Mouse (Mus musculus) embryonic facial prominence, embryonic 10.5 days (tissue): Measurements from ENCODE around the gene Insrr. TPM values are rescaled to one million over a fixed set of nuclear protein-coding genes. Genes with fewer than 3 reads are reported as not detected.

ENCODE experiments used
- DNase-seq: peaks from one replicate; pipeline ENCODE4 v3.0.0-alpha.2; 2017; ENCODE audit warnings: low spot score
- H3K27ac ChIP-seq: fragments of 300-500 bp; sonication (generic); replicated peaks from 2 replicates; pipeline ENCODE4 v1.5.1; 2016; ENCODE audit warnings: mild to moderate bottlenecking
- H3K27me3 ChIP-seq: fragments of 300-500 bp; sonication (generic); replicated peaks from 2 replicates; pipeline ENCODE4 v1.6.1; 2016; ENCODE audit warnings: low read depth, mild to moderate bottlenecking; ENCODE audit not compliant: poor library complexity, severe bottlenecking
- H3K36me3 ChIP-seq: fragments of 300-500 bp; sonication (generic); replicated peaks from 2 replicates; pipeline ENCODE4 v1.6.1; 2016; ENCODE audit warnings: mild to moderate bottlenecking, moderate library complexity
- H3K4me1 ChIP-seq: fragments of 300-500 bp; sonication (generic); 2 replicates; pipeline ENCODE4 v1.6.1; 2016
- H3K4me3 ChIP-seq: fragments of 300-500 bp; sonication (generic); 2 replicates; pipeline ENCODE4 v1.5.1; 2016; ENCODE audit warnings: mild to moderate bottlenecking, moderate library complexity
- H3K9me3 ChIP-seq: fragments of 300-500 bp; sonication (generic); 2 replicates; pipeline ENCODE4 v1.6.1; 2016; ENCODE audit warnings: mild to moderate bottlenecking
- WGBS: fragments of 180-500 bp; shearing (Covaris S2); methylation state at CpG from one replicate; pipeline ENCODE4 v1.1.7; 2016; 5-methylcytosine and 5-hydroxymethylcytosine counted together
- polyA plus RNA-seq: library from polyadenylated mRNA; unstranded; fragments of >200 nt; fragmentation: Nextera tagmentation; extraction: Ambion mirVana; gene quantifications from 2 replicates; pipeline ENCODE4 v1.2.1, GENCODE M21; 2016

Gene Insrr
- polyA plus RNA-seq, 1 experiment from 2014 or later = 0.54 TPM

GRCm38 (mm10) chr3:87785156-87785555, 11.6 kb upstream of the Insrr start:
- H3K36me3 ChIP-seq = no peaks in the 10 kb centered on the region
- no peak overlapping the region for H3K27ac ChIP-seq
- H3K27me3 ChIP-seq = peaks cover 40% of the 10 kb centered on the region
- WGBS = 84% methylated on average over 5 of the region's 5 CpGs
- no peaks in the 10 kb centered on the region for H3K9me3 ChIP-seq
- H3K4me3 ChIP-seq = no peak overlapping the region
- no peak for DNase-seq
- H3K4me1 ChIP-seq = peaks cover 39% of the 10 kb centered on the region

DNA sequence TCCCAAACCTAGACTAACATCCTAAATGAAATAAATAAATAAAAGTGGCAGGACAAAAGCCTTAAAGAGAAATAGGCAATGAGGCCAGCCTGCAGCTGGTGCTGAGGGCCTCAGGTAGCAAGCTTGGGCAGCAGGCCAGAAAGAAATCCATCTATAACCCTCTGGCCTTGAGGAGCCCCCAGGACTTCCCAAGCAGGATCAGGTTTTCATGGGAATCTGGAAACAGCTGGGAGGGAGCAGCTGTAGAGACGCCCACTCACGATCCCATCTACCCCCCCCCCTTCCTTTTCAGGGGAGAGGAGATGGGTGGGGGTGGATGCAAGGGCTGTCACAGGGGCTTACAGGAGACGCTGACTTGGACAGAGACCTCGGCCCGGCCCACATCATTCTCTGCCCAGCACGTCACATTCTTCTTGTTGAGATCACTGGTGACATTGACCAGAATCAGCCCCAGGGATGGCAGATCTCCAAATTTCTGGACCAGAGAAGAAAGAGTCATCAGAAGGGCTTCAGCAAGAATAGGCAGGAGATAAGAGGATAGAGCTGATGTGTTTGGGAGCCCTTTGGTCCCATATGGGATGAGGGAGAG, 11.0 kb upstream of the Insrr start:
- Histone ChIP-seq H3K27ac (no peak overlapping the region), H3K9me3 (no peaks in the 10 kb centered on the region), H3K27me3 (peaks cover 40% of the 10 kb centered on the region), H3K4me1 (peaks cover 42% of the 10 kb centered on the region), H3K36me3 (no peaks in the 10 kb centered on the region), H3K4me3 (no peak overlapping the region)
- 74% methylated on average over 6 of the region's 6 CpGs for WGBS
- DNase-seq = no peak

GRCm38 (mm10) chr3:87789248-87789647, 7.5 kb upstream of the Insrr start:
- no peak overlapping the region for H3K4me3 ChIP-seq
- WGBS = 47% methylated on average over 1 of the region's 1 CpGs
- DNase-seq = no peak
- H3K36me3 ChIP-seq = no peaks in the 10 kb centered on the region
- no peaks in the 10 kb centered on the region for H3K9me3 ChIP-seq
- peaks cover 41% of the 10 kb centered on the region for H3K4me1 ChIP-seq
- H3K27ac ChIP-seq = peak overlapping the region; percentile 19; the same call in 1 of the 2 replicates
- peaks cover 59% of the 10 kb centered on the region for H3K27me3 ChIP-seq

DNA sequence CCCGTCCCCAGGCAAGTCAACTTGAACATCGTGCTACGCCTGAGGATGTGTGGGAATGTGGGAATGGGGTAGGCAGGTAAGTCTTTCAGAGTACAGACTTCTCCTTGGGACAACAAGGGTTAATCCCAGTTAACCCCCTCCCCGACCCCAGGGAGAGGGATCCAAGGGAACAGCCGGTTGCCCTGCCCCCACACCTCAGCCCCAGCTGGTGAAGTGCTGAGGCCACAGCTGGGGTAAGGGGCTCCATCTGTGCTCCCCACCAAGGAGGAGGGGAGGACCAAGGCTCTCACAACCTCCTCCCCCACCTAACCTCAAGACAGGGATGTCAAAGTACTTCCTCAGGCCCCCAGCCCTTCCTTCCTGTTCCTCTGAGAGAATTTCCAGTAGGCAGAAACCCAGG, 7.0 kb upstream of the Insrr start:
- H3K4me3 ChIP-seq = peak overlapping the region; percentile 25; the same call in 1 of the 2 replicates
- DNase-seq = peak; percentile 56
- H3K9me3 ChIP-seq = no peaks in the 10 kb centered on the region
- 0 out of 2 replicates have a peak overlapping the region, but pooled peaks have one; percentile 19 for H3K27ac ChIP-seq
- peaks cover 64% of the 10 kb centered on the region for H3K27me3 ChIP-seq
- 24% methylated on average over 5 of the region's 5 CpGs for WGBS
- no peaks in the 10 kb centered on the region for H3K36me3 ChIP-seq
- peaks cover 46% of the 10 kb centered on the region for H3K4me1 ChIP-seq

- peak; percentile 57 for DNase-seq
- Histone ChIP-seq H3K27ac (peak within 1 kb of the TSS; percentile 70; the same call in 1 of the 2 replicates), H3K4me1 (peaks cover 60% of the 10 kb centered on the region), H3K9me3 (no peaks in the 10 kb centered on the region), H3K4me3 (peak within 1 kb of the TSS; percentile 54), H3K27me3 (peaks cover 100% of the 10 kb centered on the region), H3K36me3 (no peaks in the 10 kb centered on the region)
- under 1% methylated on average over 47 of the region's 47 CpGs for WGBS
These were observed 1.8 kb upstream of the Insrr start, which contains the start of gene Ntrk1 for GRCm38 (mm10) chr3:87794922-87795325. TSS of gene Ntrk1 (minus strand) at chr3:87795162.

DNA sequence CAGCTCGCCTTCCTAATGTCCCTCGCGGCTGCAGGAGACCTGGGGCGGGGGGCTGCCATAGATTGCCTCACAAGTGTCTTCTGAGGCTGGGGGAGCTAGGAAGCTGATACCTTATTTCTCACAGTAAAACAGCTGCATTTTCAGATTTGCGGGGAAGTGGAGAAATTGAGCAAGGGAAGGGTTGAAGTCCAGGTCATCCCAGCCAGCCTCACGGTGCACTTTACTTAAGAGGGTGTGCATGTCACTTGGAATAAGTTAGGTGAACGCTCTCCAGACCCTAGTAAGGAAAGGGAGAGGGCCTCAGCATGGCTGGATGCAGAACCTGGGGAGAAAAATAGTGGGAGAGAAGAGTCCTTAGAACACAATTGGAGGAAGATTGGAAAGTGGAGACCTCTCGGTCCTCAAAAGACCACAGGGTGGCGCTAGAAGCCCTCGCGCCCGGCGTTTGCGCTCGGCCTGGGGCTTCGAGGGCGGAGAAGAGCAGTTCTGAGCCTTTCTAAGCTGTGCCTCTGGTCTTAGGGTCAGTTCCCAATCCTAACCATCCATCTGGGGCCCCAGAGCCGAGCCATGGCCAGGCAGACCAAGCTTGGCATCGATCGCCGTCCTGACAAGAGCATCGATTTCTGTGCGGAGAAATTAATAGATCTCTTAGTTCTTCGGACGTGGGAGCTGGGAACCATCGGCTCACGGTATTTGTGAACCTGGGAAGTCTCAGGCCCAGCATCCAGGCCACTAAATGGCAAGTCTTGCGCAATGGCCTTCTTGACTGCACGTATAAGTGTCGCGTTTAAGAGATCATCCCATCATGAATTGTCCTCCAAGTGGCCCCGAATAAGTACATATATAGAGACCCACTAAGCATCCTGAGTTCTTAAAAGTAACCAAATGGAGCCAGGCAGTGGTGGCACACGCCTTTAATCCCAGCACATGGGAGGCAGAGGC, 1.1 kb upstream of the Insrr start:
- WGBS = 16% methylated on average over 33 of the region's 33 CpGs
- H3K9me3 ChIP-seq = no peaks in the 10 kb centered on the region
- peaks cover 54% of the 10 kb centered on the region for H3K4me1 ChIP-seq
- H3K27me3 ChIP-seq = peaks cover 100% of the 10 kb centered on the region
- H3K27ac ChIP-seq = 0 out of 2 replicates have a peak overlapping the region, but pooled peaks have one; percentile 70
- DNase-seq = peak; percentile 83
- peak overlapping the region; percentile 54 for H3K4me3 ChIP-seq
- no peaks in the 10 kb centered on the region for H3K36me3 ChIP-seq

DNA sequence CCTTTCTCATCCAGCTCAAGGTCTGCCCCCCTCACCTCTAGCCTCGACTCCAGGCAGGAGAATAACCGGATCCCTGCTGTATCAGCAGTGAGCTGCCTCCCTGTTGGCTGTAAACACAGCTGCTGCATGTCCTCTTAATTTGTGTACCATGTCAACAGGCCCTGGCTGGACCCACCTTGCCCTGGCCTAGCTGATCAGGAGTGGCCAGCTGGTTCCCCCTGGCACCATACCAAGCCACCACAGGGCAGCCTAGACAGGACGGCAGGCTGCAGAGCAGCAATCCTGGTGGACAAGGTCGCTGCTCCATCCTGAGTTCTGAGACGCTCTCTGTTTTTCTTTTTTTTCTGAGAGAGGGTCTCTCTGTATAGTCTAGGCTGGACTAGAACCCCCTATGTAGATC, 4.9 kb downstream of the Insrr start:
- Histone ChIP-seq H3K9me3 (no peaks in the 10 kb centered on the region), H3K27me3 (peaks cover 100% of the 10 kb centered on the region), H3K4me1 (peaks cover 37% of the 10 kb centered on the region), H3K27ac (no peak overlapping the region), H3K36me3 (no peaks in the 10 kb centered on the region), H3K4me3 (no peak overlapping the region)
- WGBS = 62% methylated on average over 5 of the region's 5 CpGs
- DNase-seq = no peak

GRCm38 (mm10) chr3:87804038-87804677, 7.4 kb downstream of the Insrr start:
- no peak overlapping the region for H3K27ac ChIP-seq
- 4% methylated on average over 26 of the region's 26 CpGs for WGBS

DNA sequence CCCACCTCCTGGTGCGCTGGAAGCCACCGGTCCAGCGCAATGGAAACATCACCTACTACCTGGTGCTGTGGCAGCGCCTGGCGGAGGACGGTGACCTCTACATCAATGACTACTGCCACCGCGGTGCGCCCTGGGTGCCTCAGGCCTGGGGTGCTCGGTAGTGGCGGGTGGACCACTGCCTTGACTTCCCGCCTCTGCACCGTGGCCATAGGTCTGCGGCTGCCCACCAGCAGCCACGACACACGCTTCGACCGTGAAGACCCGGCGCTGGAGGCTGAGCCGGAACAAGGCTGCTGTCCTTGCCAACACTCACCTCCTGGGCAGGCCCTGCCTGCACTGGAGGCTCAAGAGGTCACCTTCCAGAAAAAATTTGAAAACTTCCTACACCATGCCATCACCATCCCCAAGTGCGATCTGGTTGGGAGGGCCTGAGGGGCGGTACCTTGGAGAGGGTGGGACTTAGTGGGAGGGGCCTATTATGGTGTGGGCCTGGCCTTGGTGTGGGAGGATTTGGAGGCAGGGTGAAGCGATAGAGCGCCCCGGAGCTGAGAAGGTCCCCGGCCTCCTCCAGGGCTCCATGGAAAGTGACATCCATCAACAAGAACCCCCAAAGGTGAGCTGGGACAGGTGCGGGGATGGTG, 12.7 kb downstream of the Insrr start:
- H3K4me3 ChIP-seq = peak overlapping the region; percentile 48
- WGBS = 4% methylated on average over 28 of the region's 28 CpGs
- H3K36me3 ChIP-seq = no peaks in the 10 kb centered on the region
- H3K9me3 ChIP-seq = no peaks in the 10 kb centered on the region
- H3K27me3 ChIP-seq = peaks cover 100% of the 10 kb centered on the region
- peaks cover 24% of the 10 kb centered on the region for H3K4me1 ChIP-seq
- no peak overlapping the region for H3K27ac ChIP-seq
- DNase-seq = no peak

More at GRCm38 (mm10) chr3:87804038-87804677, 7.4 kb downstream of the Insrr start:
- peak; percentile 22 for DNase-seq
- H3K4me1 ChIP-seq = peaks cover 15% of the 10 kb centered on the region
- H3K9me3 ChIP-seq = no peaks in the 10 kb centered on the region
- H3K4me3 ChIP-seq = peak overlapping the region; percentile 46
- no peaks in the 10 kb centered on the region for H3K36me3 ChIP-seq
- H3K27me3 ChIP-seq = peaks cover 100% of the 10 kb centered on the region

DNA sequence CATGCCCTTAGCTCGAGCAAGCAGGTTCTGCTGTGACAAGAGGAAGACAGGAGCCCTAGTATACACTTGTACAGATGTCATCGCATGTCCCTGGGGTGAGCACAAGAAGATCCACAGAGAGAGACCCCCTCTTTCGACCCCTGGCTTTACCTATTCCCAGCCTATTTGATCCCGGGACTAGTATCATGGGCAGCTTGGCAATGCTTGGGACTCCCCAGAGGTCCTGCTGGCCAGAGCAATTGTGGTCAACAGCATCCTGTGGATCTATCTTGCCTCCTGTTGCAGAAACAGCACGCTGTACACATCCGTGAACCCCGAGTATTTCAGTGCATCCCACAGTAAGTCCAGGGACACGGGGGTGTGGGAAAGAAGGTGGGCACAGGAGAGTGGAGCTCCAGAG, 14.5 kb downstream of the Insrr start:
- Histone ChIP-seq H3K27me3 (peaks cover 100% of the 10 kb centered on the region), H3K4me1 (peaks cover 25% of the 10 kb centered on the region), H3K9me3 (no peaks in the 10 kb centered on the region), H3K27ac (no peak overlapping the region), H3K36me3 (no peaks in the 10 kb centered on the region), H3K4me3 (no peak overlapping the region)
- 84% methylated on average over 8 of the region's 8 CpGs for WGBS
- DNase-seq = no peak

DNA sequence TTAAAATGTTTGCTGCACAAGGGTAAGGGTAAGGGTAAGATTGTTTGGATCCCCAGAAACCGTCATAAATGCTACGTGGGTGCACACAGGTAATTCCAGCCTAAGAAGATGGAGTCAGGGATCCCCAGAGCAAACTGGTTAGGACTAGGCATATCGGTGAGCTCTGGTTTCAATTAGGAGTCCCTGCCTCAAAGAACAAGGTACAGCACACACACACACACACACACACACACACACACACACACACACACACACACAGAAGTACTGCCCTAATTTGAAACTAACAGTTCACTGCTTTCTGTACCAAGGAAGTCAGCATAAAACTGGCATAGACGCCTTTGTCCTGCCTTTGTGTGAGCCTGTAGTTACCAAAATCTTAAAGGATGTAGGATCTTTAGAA, 15.7 kb downstream of the Insrr start:
- Histone ChIP-seq H3K27me3 (peaks cover 100% of the 10 kb centered on the region), H3K4me3 (no peak overlapping the region), H3K27ac (no peak overlapping the region), H3K9me3 (no peaks in the 10 kb centered on the region), H3K36me3 (no peaks in the 10 kb centered on the region), H3K4me1 (peaks cover 32% of the 10 kb centered on the region)
- peak; percentile 65 for DNase-seq
- WGBS = 60% methylated on average over 4 of the region's 4 CpGs

- Histone ChIP-seq H3K27me3 (peaks cover 100% of the 10 kb centered on the region), H3K4me3 (no peak overlapping the region), H3K9me3 (no peaks in the 10 kb centered on the region), H3K27ac (no peak overlapping the region), H3K4me1 (peaks cover 32% of the 10 kb centered on the region), H3K36me3 (no peaks in the 10 kb centered on the region)
- no peak for DNase-seq
- WGBS = 64% methylated on average over 10 of the region's 10 CpGs
These were observed 16.1 kb downstream of the Insrr start for GRCm38 (mm10) chr3:87812873-87813272.
